Mouse (Mus musculus) forebrain, embryonic 15.5 days (tissue): ENCODE measurements around the gene Bhlhe40. TPM values are rescaled to one million over a fixed set of nuclear protein-coding genes. Genes with fewer than 3 reads are reported as not detected.
A peak's percentile ranks its signal among the peaks of the same experiment; 100 is the strongest.

Source experiments
- ATAC-seq: fragments of 200-750 bp; cut with Nextera tagmentation; replicated peaks from 2 replicates; pipeline ENCODE4 v1.8.0; 2017; ENCODE audit warnings: mild to moderate bottlenecking, moderate TSS enrichment, moderate library complexity
- H3K27ac ChIP-seq: fragments of 300-500 bp; sonication (generic); replicated peaks from 2 replicates; pipeline ENCODE4 v1.5.1; 2015; ENCODE audit warnings: mild to moderate bottlenecking, inconsistent platforms
- H3K27me3 ChIP-seq: fragments of 300-500 bp; sonication (generic); 2 replicates; pipeline ENCODE4 v1.6.1; 2015; ENCODE audit warnings: inconsistent platforms
- H3K36me3 ChIP-seq: fragments of 300-500 bp; sonication (generic); 2 replicates; pipeline ENCODE4 v1.6.1; 2015; ENCODE audit warnings: mild to moderate bottlenecking, inconsistent platforms
- H3K4me1 ChIP-seq: fragments of 300-500 bp; sonication (generic); 2 replicates; pipeline ENCODE4 v1.6.1; 2015; ENCODE audit warnings: inconsistent platforms
- H3K4me2 ChIP-seq: fragments of 300-500 bp; sonication (generic); replicated peaks from 2 replicates; pipeline ENCODE4 v1.6.1; 2015; ENCODE audit warnings: mild to moderate bottlenecking, inconsistent platforms
- H3K4me3 ChIP-seq: fragments of 300-500 bp; sonication (generic); 2 replicates; pipeline ENCODE4 v1.5.1; 2015; ENCODE audit warnings: mild to moderate bottlenecking, inconsistent platforms
- H3K9ac ChIP-seq: fragments of 300-500 bp; sonication (generic); replicated peaks from 2 replicates; pipeline ENCODE4 v1.6.1; 2015; ENCODE audit warnings: mild to moderate bottlenecking, inconsistent platforms
- H3K9me3 ChIP-seq: fragments of 300-500 bp; sonication (generic); 2 replicates; pipeline ENCODE4 v1.6.1; 2016; ENCODE audit warnings: inconsistent platforms
- WGBS: fragments of 180-500 bp; shearing (Covaris S2); methylation state at CpG from one replicate; pipeline ENCODE4 v1.1.7; 2015; ENCODE audit warnings: mixed read lengths; 5-methylcytosine and 5-hydroxymethylcytosine counted together
- polyA plus RNA-seq: library from polyadenylated mRNA; unstranded; fragments of >200 nt; fragmentation: Nextera tagmentation; extraction: Ambion mirVana; gene quantifications from 2 replicates; pipeline ENCODE4 v1.2.1, GENCODE M21; 2015

Bhlhe40 gene
- polyA plus RNA-seq, 1 experiment from 2014 or later: 7.1 TPM

DNA sequence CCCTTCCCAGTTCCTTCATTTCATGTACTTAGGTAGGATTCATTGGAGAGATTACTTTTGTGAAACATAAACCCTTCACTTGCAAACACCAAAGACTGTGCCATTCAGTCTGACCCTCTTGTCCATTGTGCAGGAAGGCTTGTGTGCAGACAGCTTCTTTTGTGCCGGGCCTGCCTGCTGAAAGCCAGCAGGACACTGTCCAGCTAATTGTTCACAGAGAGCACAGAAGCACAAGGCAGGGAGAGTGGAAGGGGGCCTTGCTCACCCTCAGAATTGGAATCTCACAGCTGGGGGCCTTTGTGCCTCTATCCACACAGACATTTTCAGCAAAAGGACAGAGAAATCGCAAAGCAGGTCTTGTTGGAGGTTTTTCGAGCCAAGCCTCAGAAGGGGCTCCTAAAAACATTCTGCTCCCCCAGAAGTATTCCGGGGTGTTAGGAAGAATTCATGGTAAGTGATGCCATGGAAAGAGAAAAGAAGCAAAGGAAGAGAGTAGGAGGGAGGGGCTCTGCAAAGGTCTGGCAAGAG is 38.0 kb downstream of the Bhlhe40 start:
- Histone ChIP-seq H3K4me1 (peaks cover 7% of the 10 kb centered on the region), H3K36me3 (no peaks in the 10 kb centered on the region), H3K4me2 (no peak overlapping the region), H3K27ac (no peak overlapping the region), H3K9me3 (no peaks in the 10 kb centered on the region), H3K9ac (no peak overlapping the region), H3K4me3 (no peak overlapping the region), H3K27me3 (no peaks in the 10 kb centered on the region)
- WGBS: 6% methylated on average over 4 of the region's 4 CpGs
- ATAC-seq: no peak; the same call in 1 of the 2 replicates

DNA sequence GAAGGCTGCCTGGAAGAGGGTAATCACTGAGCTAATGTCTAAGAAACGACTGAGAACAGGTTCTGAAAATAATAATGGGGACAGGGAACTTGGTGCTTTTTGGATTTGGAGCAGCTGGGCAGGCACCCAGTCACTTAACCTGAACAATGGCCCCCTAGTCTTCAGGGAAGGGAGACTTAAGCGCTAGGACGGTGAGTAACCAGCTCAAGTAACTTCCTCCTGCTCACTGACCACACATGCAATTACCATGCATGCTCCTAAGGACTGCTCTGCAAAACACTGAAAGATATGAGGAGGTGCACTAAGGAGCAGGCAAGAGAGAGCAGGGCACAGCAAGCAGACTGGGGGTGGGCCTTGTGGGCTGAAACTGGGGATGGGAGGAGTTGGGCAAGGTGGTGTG is 39.2 kb downstream of the Bhlhe40 start:
- Histone ChIP-seq H3K4me3 (no peak overlapping the region), H3K9ac (no peak overlapping the region), H3K4me1 (peaks cover 7% of the 10 kb centered on the region), H3K27me3 (no peaks in the 10 kb centered on the region), H3K9me3 (no peaks in the 10 kb centered on the region), H3K4me2 (no peak overlapping the region), H3K27ac (no peak overlapping the region), H3K36me3 (no peaks in the 10 kb centered on the region)
- WGBS: 50% methylated on average over 3 of the region's 3 CpGs
- 0 out of 2 replicates have a peak, but pooled peaks have one; percentile 9 for ATAC-seq

DNA sequence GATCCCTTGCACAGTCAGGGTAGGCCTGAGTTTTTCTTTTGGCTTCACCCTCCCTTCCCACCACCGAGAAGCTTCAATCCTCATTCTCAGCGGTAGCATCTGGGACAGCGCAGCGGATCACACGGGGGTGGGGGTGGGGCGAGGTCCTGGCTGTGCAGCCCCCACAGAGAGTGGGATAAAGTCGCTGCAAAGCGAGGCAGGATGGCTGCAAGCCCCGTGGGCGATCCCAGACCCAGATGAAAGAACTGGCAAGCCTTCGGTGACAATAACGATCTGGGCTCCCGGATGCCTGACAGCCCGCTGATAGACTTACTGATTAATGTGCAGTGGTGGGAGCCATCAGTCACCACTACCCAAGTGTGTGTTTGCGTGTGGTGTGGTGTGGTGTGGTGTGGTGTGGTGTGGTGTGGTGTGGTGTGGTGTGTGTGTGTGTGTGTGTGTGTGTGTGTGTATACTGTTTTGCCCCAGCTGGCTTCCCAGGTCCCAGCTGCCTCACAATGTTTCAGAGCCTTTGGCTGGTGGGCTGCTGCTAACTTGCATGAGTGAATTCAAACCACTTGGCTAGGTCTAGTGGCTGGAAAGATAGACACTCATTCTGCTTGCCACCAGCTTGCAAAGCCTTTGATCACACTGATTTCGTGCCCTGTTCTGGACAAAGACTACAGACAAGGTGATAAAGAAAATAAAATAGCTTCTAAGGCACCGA is 40.4 kb downstream of the Bhlhe40 start:
- peaks cover 7% of the 10 kb centered on the region for H3K4me1 ChIP-seq
- no peaks in the 10 kb centered on the region for H3K27me3 ChIP-seq
- peak overlapping the region; percentile 24 for H3K4me2 ChIP-seq
- no peak overlapping the region for H3K27ac ChIP-seq
- no peaks in the 10 kb centered on the region for H3K36me3 ChIP-seq
- WGBS: 17% methylated on average over 17 of the region's 17 CpGs
- no peaks in the 10 kb centered on the region for H3K9me3 ChIP-seq
- no peak overlapping the region for H3K9ac ChIP-seq
- no peak overlapping the region for H3K4me3 ChIP-seq
- ATAC-seq: peak; percentile 39

DNA sequence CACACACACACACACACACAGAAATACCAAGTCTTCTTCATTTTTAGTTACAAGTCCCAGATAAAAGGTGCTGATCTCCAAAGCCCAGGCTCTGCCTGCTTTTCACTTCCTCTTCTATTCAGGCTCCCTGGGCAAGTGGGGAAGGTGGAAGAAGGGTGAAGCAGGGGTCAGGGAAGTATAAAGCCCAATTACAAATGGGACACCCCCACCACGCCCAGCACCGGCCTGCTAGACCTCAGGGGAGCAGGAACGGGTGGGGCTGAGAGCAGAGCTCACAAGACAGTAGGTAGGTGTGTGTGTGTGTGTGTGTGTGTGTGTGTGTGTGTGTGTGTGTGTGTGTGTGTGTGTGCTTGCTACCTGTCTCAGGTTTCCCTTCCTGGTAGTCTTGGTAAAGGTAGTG is 42.2 kb downstream of the Bhlhe40 start:
- Histone ChIP-seq H3K4me3 (no peak overlapping the region), H3K4me1 (peaks cover 7% of the 10 kb centered on the region), H3K9me3 (no peaks in the 10 kb centered on the region), H3K27me3 (no peaks in the 10 kb centered on the region), H3K36me3 (no peaks in the 10 kb centered on the region), H3K9ac (no peak overlapping the region), H3K4me2 (no peak overlapping the region), H3K27ac (no peak overlapping the region)
- ATAC-seq: no peak
- WGBS: 36% methylated on average over 3 of the region's 3 CpGs

DNA sequence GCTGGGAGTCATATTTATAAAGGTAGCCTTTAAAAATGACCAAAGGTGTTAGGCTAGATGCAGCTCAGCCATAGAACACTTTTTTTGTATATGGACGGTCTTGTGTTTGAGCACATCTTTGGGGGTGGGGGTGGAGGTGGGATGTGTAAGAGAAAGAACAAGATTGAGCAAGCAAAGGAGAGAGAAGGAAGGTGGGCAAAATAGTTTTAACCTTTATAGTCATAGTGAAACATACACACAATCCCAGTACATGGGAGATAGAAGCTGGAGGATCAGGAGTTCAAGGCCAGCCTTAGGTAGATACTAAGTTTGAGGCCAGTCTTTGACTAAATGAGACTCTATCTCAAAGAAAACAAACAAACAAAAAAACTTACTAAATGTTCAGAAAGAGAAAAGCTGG is 42.7 kb downstream of the Bhlhe40 start:
- peaks cover 7% of the 10 kb centered on the region for H3K4me1 ChIP-seq
- H3K9me3 ChIP-seq: no peaks in the 10 kb centered on the region
- no peak overlapping the region for H3K4me2 ChIP-seq
- H3K4me3 ChIP-seq: no peak overlapping the region
- 89% methylated on average over 1 of the region's 1 CpGs for WGBS
- ATAC-seq: no peak
- H3K27me3 ChIP-seq: no peaks in the 10 kb centered on the region
- H3K9ac ChIP-seq: no peak overlapping the region
- no peak overlapping the region for H3K27ac ChIP-seq
- no peaks in the 10 kb centered on the region for H3K36me3 ChIP-seq

DNA sequence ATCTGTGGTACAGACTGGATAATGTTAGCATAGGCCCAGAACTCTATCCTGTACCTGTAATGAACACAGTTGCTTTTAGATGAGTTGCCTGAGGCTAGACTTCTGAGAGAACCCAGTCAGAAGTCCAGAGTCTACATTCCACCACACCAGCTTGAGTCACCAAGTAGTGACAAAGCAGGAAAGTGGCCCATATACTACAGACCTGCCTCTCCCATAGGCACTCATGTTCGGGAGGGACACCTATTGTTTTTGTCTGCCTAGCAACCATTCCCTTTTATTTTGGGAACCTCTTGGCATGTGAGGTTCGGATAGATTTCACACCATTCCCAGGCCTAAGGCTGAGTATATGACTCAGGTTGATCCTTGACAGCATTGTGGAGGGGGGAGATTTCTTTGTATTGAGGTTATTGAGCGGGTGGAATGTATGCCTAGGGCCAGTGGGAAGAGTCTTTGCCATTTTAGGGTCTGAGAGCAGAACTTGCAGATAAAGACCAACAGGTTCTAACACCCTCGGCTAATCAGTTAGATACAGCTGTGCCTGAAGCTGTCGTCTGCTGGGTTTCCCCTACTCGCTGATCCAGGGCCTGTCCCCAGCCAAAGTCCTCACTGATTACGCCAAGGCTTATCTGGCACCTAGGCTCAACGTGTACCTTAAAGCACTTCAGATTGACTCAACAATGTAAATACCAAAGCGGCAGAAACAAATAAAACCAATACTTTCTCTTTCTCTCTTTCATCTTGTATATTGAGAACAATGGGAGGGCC is 44.1 kb downstream of the Bhlhe40 start:
- no peaks in the 10 kb centered on the region for H3K36me3 ChIP-seq
- no peak overlapping the region for H3K9ac ChIP-seq
- no peaks in the 10 kb centered on the region for H3K9me3 ChIP-seq
- H3K4me3 ChIP-seq: no peak overlapping the region
- H3K4me1 ChIP-seq: peaks cover 10% of the 10 kb centered on the region
- no peak for ATAC-seq
- no peak overlapping the region for H3K4me2 ChIP-seq
- no peaks in the 10 kb centered on the region for H3K27me3 ChIP-seq
- WGBS: 73% methylated on average over 9 of the region's 9 CpGs
- no peak overlapping the region for H3K27ac ChIP-seq

DNA sequence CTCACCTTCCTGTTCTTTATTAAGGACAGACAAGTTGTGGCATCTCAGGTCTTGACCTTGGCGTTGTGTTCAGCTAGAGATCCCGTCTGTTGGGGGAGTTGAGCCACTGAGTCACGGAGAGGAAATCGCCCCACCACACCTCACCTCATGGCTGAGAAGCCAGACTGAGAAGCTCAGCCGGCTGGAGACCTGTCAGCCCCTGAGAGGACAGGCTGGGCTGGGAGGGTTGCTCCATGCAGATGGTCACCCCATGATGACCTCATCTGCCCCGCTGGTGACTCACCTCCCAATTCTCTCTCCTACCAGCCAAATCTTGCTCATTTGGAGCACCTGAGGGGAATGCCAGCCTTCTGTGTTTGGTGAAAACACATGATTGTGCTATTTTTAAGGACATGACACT is 45.5 kb downstream of the Bhlhe40 start:
- Histone ChIP-seq H3K4me3 (no peak overlapping the region), H3K36me3 (no peaks in the 10 kb centered on the region), H3K4me2 (no peak overlapping the region), H3K9me3 (no peaks in the 10 kb centered on the region), H3K4me1 (peaks cover 14% of the 10 kb centered on the region), H3K27ac (no peak overlapping the region), H3K27me3 (no peaks in the 10 kb centered on the region), H3K9ac (no peak overlapping the region)
- WGBS: 86% methylated on average over 6 of the region's 6 CpGs
- ATAC-seq: no peak

DNA sequence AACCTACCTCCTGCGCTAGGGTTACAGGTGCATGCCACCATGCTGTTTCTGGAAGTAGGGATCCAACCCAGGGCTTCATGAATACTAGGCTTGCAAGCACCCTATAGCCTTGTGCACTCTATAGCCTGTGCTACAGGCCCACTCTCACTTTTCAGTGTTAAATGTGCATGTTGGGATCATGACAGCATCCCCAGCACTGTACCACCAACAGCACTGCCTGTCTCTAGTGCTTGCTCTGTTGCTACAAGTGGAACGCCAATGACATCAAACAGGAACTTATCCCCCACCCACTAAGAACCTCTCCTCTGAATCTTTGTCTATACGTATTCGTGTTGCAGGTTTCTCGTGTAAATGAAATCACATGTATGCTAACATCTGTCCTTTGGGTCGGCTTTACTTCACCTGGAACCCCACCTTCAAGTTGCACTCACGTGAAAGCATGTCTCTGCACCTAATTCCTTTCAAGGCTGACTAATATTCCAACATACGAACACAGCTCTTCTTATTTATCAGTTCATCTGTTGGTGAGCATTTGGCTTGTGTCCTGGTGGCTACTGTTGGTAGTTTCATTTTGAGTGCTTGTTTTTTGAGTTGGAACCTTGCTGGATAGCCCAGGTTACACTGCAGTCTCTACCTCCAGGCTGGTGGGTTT is 46.7 kb downstream of the Bhlhe40 start:
- 93% methylated on average over 8 of the region's 8 CpGs for WGBS
- Histone ChIP-seq H3K36me3 (no peaks in the 10 kb centered on the region), H3K4me3 (no peak overlapping the region), H3K9me3 (no peaks in the 10 kb centered on the region), H3K27me3 (no peaks in the 10 kb centered on the region), H3K27ac (no peak overlapping the region), H3K9ac (no peak overlapping the region), H3K4me1 (peaks cover 14% of the 10 kb centered on the region), H3K4me2 (no peak overlapping the region)
- no peak for ATAC-seq

DNA sequence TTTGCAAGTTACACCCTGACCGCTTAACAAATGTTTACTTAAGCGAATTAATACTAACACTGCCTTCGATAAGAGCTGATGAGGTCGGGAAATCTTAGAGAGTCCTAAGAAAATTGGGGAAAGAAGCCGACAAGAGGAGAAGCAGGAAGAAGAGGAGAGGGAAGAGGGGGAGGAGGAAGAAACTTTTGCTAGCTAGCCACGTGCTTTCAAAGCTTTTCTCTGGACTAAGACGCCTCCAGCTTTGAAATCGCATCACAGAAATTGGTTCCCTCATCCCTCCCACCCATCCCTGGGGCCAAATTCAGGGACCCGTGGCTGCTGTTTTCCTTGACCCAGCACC is 48.7 kb downstream of the Bhlhe40 start:
- ATAC-seq: no peak; the same call in 1 of the 2 replicates
- H3K4me1 ChIP-seq: peaks cover 14% of the 10 kb centered on the region
- no peaks in the 10 kb centered on the region for H3K27me3 ChIP-seq
- H3K9me3 ChIP-seq: no peaks in the 10 kb centered on the region
- peak overlapping the region; percentile 43 for H3K4me3 ChIP-seq
- H3K4me2 ChIP-seq: peak overlapping the region; percentile 85
- no peaks in the 10 kb centered on the region for H3K36me3 ChIP-seq
- H3K27ac ChIP-seq: no peak overlapping the region
- WGBS: 17% methylated on average over 9 of the region's 9 CpGs
- peak overlapping the region; percentile 51; the same call in 1 of the 2 replicates for H3K9ac ChIP-seq

DNA sequence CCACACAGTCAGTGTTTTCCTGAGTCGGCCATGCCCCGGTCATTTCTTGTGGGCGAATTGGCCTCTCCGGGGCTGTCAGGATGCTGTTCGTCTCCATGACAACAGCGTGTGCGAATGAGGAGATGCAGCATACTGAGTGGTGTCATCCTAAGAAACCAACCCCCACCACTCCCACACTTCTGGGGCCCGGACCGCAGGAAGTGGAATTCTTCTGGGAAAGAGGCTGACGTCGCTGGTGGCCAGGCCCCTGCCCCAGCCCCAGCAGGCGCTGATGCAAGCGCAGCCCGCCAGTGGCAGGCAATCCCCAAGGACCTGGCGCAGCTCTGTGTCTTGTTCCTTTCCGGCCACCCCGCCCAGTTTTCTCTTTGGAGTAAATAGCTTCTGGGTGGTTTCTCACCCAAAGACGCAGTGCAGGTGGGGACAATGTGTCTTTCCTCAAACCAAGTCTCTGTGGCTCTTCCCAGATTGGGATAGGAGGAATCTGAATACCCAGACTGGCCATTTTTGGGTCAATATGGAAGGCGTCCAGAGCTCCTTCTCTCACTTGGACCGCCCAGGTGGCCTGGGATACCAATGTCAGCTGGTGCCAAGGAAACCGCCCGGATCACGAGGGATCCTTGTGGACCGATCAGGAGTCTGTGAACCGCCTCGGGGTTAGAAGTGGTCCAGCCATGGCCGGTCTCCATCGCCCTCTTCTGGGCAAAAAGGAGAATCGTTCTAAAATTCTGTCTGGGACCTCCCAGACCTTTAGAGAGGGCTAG is 49.2 kb downstream of the Bhlhe40 start:
- peak overlapping the region; percentile 32; the same call in 1 of the 2 replicates for H3K27ac ChIP-seq
- H3K4me3 ChIP-seq: peak overlapping the region; percentile 43
- 0% methylated on average over 29 of the region's 29 CpGs for WGBS
- H3K27me3 ChIP-seq: no peaks in the 10 kb centered on the region
- no peaks in the 10 kb centered on the region for H3K9me3 ChIP-seq
- H3K9ac ChIP-seq: peak overlapping the region; percentile 51
- no peaks in the 10 kb centered on the region for H3K36me3 ChIP-seq
- H3K4me1 ChIP-seq: peaks cover 14% of the 10 kb centered on the region
- peak overlapping the region; percentile 85 for H3K4me2 ChIP-seq
- peak; percentile 91 for ATAC-seq

DNA sequence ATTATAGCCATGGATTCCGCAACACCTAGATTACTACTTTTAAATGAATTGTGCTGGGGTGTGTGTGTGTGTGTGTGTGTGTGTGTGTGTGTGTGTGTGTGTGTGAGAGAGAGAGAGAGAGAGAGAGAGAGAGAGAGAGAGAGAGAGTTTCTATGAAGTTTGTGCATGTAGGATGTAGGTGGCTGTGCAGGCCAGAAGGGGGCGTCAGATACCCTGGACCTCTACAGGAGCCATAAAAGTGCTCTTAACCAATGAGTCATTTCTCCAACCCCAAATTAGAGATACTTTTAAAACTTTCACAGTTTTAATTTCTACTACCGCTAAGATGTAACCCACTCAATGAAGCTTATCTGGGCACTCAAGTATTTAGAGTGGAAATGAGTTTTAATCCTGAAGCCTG is 50.2 kb downstream of the Bhlhe40 start:
- no peak for ATAC-seq
- H3K27ac ChIP-seq: no peak overlapping the region
- H3K36me3 ChIP-seq: no peaks in the 10 kb centered on the region
- no peak overlapping the region for H3K4me2 ChIP-seq
- no peaks in the 10 kb centered on the region for H3K27me3 ChIP-seq
- no peak overlapping the region for H3K9ac ChIP-seq
- H3K4me1 ChIP-seq: peaks cover 14% of the 10 kb centered on the region
- no peak overlapping the region for H3K4me3 ChIP-seq
- 73% methylated on average over 3 of the region's 3 CpGs for WGBS
- H3K9me3 ChIP-seq: no peaks in the 10 kb centered on the region
